In the genomic region with DNA sequence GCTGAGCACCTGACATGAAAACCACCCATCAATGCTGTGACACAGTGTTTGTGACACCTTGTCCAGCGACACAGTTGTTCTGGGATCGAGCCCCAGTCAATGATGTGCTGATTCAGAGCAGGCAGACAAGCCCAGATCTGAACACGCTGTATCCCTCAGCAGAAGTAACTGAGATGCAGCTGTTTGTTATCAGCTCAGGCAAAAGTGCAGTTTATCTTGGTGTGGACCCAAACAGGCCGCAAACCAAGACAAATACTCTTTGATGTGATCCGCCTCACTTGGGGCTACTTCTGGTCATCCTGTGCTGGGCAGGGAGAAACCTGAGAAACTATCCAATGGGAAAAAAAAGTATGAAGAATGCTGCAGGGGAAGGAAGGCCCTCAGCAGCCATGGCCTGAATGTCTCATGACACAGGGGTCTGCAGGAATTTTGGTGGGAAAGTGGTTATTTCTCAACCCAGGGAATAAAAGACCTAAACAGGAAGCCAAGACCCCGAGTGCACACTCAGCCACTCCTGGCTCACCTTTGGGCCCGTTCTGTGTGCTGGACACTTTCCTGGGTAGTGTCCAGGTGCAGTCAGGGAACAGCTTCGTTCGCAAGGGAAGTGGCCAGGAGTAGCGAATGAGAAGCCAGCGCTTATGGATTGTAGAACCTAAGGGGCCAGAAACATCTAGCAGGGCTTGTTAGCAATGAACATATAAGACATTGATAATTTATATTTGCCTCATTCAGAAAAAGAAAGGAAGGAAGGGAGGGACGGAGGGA, we compare ENCODE assay signal across 28 mouse cellular contexts.
DNase-seq lines count a peak whose midpoint lies in the region; ATAC-seq lines count a peak whose summit lies in the region.
"Had no signal": no experiment of that assay in that cellular context is flagged by ENCODE, and none has a peak within 500 bp of the region (broad histone marks: within the 10 kb centered on the region; RNA-seq: fewer than 3 reads in every experiment).

No protein-coding gene starts in this region.

- intact Hi-C loops in heart, postnatal 25 days (cut with DNase I), result no loop called here

- no peak overlapping the region for H3K27ac ChIP-seq in liver, embryonic 12.5 days
- no peak overlapping the region for H3K27ac ChIP-seq in liver, embryonic 11.5 days (ENCODE audit: low read depth, low read length)
- no peak overlapping the region for H3K27ac ChIP-seq in heart, embryonic 15.5 days
- no peak overlapping the region for H3K27ac ChIP-seq in forebrain, embryonic 15.5 days (replicated peaks)
- H3K27ac ChIP-seq: forebrain, embryonic 12.5 days; hindbrain, embryonic 15.5 days; kidney, embryonic 15.5 days; layer of hippocampus, adult 2 months; left cerebral cortex, adult 2 months; limb, embryonic 12.5 days; liver, embryonic 14.5 days; stomach, embryonic 15.5 days had no signal

- H3K9ac ChIP-seq in liver, embryonic 12.5 days, result no peak overlapping the region
- no peak overlapping the region for H3K9ac ChIP-seq in liver, embryonic 11.5 days (ENCODE audit: low read depth, low read length)
- H3K9ac ChIP-seq in heart, embryonic 15.5 days, result no peak overlapping the region
- H3K9ac ChIP-seq in forebrain, embryonic 15.5 days (replicated peaks), result no peak overlapping the region
- H3K9ac ChIP-seq: forebrain, embryonic 12.5 days; hindbrain, embryonic 15.5 days; kidney, embryonic 15.5 days; limb, embryonic 12.5 days; liver, embryonic 14.5 days; lung, embryonic 14.5 days; stomach, embryonic 15.5 days had no signal

- peak; percentile 53 to 67 for DNase-seq in heart, adult 18-20 months
- no peak for DNase-seq in heart, postnatal 25 days (ENCODE audit: low spot score)
- DNase-seq in liver, embryonic 11.5 days (ENCODE audit: low spot score), result no peak
- no peak for DNase-seq in embryo, embryonic 10.5 days (ENCODE audit: low spot score)
- no peak for DNase-seq in cerebellum, postnatal 36 days
- DNase-seq: adrenal gland, postnatal 10 days; cerebellum, adult 11 months; cerebellum, adult 9-10 months; gastrocnemius, postnatal 10 days; kidney, adult 11 months; lung, embryonic 14.5 days; lung, postnatal 14 days; midbrain, embryonic 14.5 days; right cerebral cortex, postnatal 14 days had no signal

- 56% methylated on average over 12 of the region's 12 CpGs for WGBS in liver, embryonic 12.5 days (ENCODE audit: insufficient replicate concordance)
- 74% methylated on average over 12 of the region's 12 CpGs for WGBS in liver, embryonic 11.5 days
- 65% methylated on average over 12 of the region's 12 CpGs for WGBS in heart, embryonic 15.5 days
- 88% methylated on average over 12 of the region's 12 CpGs for WGBS in forebrain, embryonic 15.5 days

- H3K4me3 ChIP-seq in liver, embryonic 12.5 days, result no peak overlapping the region
- H3K4me3 ChIP-seq in liver, embryonic 11.5 days (ENCODE audit: low read depth, low read length), result no peak overlapping the region
- no peak overlapping the region for H3K4me3 ChIP-seq in heart, embryonic 15.5 days
- no peak overlapping the region for H3K4me3 ChIP-seq in forebrain, embryonic 15.5 days
- H3K4me3 ChIP-seq: forebrain, embryonic 12.5 days; hindbrain, embryonic 15.5 days; kidney, embryonic 15.5 days; layer of hippocampus, adult 2 months; left cerebral cortex, adult 2 months; limb, embryonic 12.5 days; stomach, embryonic 15.5 days had no signal

- no peaks in the 10 kb centered on the region for H3K9me3 ChIP-seq in liver, embryonic 12.5 days (replicated peaks)
- no peaks in the 10 kb centered on the region for H3K9me3 ChIP-seq in liver, embryonic 11.5 days (ENCODE audit: control insufficient read depth, low read length)
- H3K9me3 ChIP-seq in heart, embryonic 15.5 days (replicated peaks), result no peaks in the 10 kb centered on the region
- H3K9me3 ChIP-seq in forebrain, embryonic 15.5 days, result no peaks in the 10 kb centered on the region
- H3K9me3 ChIP-seq: forebrain, embryonic 12.5 days; G1E; hindbrain, embryonic 15.5 days; kidney, embryonic 15.5 days; limb, embryonic 12.5 days; stomach, embryonic 15.5 days had no signal

- H3K36me3 ChIP-seq in liver, embryonic 12.5 days, result no peaks in the 10 kb centered on the region
- no peaks in the 10 kb centered on the region for H3K36me3 ChIP-seq in liver, embryonic 11.5 days (ENCODE audit: control insufficient read depth, insufficient read depth, low read length)
- H3K36me3 ChIP-seq in heart, embryonic 15.5 days, result no peaks in the 10 kb centered on the region
- H3K36me3 ChIP-seq in forebrain, embryonic 15.5 days, result no peaks in the 10 kb centered on the region
- H3K36me3 ChIP-seq: forebrain, embryonic 12.5 days; G1E; hindbrain, embryonic 15.5 days; kidney, embryonic 15.5 days; limb, embryonic 12.5 days; stomach, embryonic 15.5 days had no signal

- peak; percentile 42; the same call in 1 of the 2 replicates for ATAC-seq in liver, embryonic 12.5 days
- no peak for ATAC-seq in liver, embryonic 11.5 days (replicated peaks; ENCODE audit: low FRiP score)
- ATAC-seq in heart, embryonic 15.5 days (replicated peaks; ENCODE audit: insufficient number of reproducible peaks, insufficient read depth, low FRiP score, low read depth), result peak; percentile 29
- no peak for ATAC-seq in forebrain, embryonic 15.5 days (replicated peaks)
- ATAC-seq: inflammation-experienced regulatory T-cells, adult 6 months; Patski had no signal

- H3K4me1 ChIP-seq in liver, embryonic 12.5 days, result peaks cover 2% of the 10 kb centered on the region; the same call in 1 of the 2 replicates
- H3K4me1 ChIP-seq in liver, embryonic 11.5 days (replicated peaks; ENCODE audit: control insufficient read depth, insufficient read depth, low read length), result no peaks in the 10 kb centered on the region; the same call in 1 of the 2 replicates
- H3K4me1 ChIP-seq in heart, embryonic 15.5 days (replicated peaks), result no peaks in the 10 kb centered on the region; the same call in 1 of the 2 replicates
- H3K4me1 ChIP-seq in forebrain, embryonic 15.5 days, result no peaks in the 10 kb centered on the region
- H3K4me1 ChIP-seq: hindbrain, embryonic 15.5 days; limb, embryonic 12.5 days; stomach, embryonic 15.5 days had no signal

- no peaks in the 10 kb centered on the region for H3K27me3 ChIP-seq in liver, embryonic 12.5 days (replicated peaks)
- no peaks in the 10 kb centered on the region for H3K27me3 ChIP-seq in liver, embryonic 11.5 days (replicated peaks; ENCODE audit: control insufficient read depth, insufficient read depth, low read length)
- H3K27me3 ChIP-seq in heart, embryonic 15.5 days, result no peaks in the 10 kb centered on the region
- no peaks in the 10 kb centered on the region for H3K27me3 ChIP-seq in forebrain, embryonic 15.5 days
- H3K27me3 ChIP-seq: forebrain, embryonic 12.5 days; hindbrain, embryonic 15.5 days; Patski; stomach, embryonic 15.5 days had no signal

- H3K4me2 ChIP-seq in liver, embryonic 12.5 days, result no peak overlapping the region
- no peak overlapping the region for H3K4me2 ChIP-seq in liver, embryonic 11.5 days
- no peak overlapping the region for H3K4me2 ChIP-seq in heart, embryonic 15.5 days
- H3K4me2 ChIP-seq in forebrain, embryonic 15.5 days (replicated peaks), result no peak overlapping the region
- H3K4me2 ChIP-seq: forebrain, embryonic 12.5 days; hindbrain, embryonic 15.5 days; kidney, embryonic 15.5 days; limb, embryonic 12.5 days; lung, embryonic 14.5 days; stomach, embryonic 15.5 days had no signal

Comparison
In these comparisons a context has a peak if more than half of its experiments do, and no peak if none do; other contexts are left out.
1. DNase-seq: peak in heart, adult 18-20 months (2 of 2); none in heart, postnatal 25 days (single experiment), liver, embryonic 11.5 days (single experiment), embryo, embryonic 10.5 days (single experiment) and cerebellum, postnatal 36 days (0 of 2).
2. ATAC-seq: peak in liver, embryonic 12.5 days (single experiment) and heart, embryonic 15.5 days (single experiment); none in liver, embryonic 11.5 days (single experiment) and forebrain, embryonic 15.5 days (single experiment).